Mouse (Mus musculus) layer of hippocampus, adult 8-10 months (tissue): Measurements from ENCODE around the gene 1190007I07Rik. TPM values are rescaled to one million over a fixed set of nuclear protein-coding genes. Genes with fewer than 3 reads are reported as not detected.

Experiments
- DNase-seq, 2 experiments: peaks; one replicate each; pipeline ENCODE4 v3.0.0; 2022; ENCODE audit warnings: low spot score in 2 of 2
- total RNA-seq, 4 experiments: library from RNA; stranded (reverse); gene quantifications; 2 replicates each; pipeline ENCODE4 v1.2.4; 2022

1190007I07Rik gene
- 10 to 100 TPM; 19.7 to 22.4 (median 19.7) TPM for total RNA-seq

DNA sequence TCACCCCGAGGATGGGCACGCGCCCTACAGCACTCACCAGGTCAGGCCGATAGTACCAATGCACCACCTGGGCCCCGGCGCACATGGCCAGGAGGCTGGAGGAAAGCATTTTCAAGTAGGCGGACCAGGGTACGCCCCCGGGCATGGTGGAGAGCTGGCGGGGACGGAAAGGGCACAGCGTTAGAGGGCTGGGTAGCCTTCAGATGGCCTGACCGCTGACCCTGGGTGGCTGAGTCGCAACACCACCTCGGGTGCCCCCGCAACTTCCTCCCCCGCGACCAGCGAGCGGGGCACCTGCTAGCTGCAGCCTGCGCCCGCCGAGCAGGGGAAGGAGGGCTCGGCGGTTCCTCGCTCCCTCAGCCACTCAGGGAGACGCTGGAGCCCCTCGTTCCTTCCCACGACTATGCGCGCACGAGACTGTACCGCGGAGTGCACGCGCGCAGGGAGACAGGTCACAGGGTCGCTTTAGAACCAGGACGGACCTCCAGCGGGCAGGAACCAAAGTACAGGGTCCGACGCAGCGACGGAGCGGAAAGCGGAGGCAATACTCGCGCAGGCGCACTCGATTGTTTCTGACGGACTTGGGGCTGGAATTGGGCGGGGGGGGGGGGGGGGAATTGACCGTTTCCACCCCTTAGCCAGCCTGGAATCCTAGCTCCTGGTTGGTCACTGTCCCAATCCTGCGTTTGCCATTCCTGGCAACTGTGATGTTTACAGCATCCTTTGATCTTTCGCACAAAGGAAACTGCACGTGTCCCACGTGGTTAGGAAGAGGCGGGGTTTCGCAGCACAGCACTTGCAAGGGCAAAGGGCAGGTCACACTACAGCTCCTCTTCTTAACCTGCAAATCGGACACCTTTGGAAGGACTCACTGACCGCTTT, at the start of gene 1190007I07Rik:
1190007I07Rik (minus strand) TSS at position 558 of the 882 bp plus-strand sequence.
- DNase-seq, result peak; percentile 75 to 87

DNA sequence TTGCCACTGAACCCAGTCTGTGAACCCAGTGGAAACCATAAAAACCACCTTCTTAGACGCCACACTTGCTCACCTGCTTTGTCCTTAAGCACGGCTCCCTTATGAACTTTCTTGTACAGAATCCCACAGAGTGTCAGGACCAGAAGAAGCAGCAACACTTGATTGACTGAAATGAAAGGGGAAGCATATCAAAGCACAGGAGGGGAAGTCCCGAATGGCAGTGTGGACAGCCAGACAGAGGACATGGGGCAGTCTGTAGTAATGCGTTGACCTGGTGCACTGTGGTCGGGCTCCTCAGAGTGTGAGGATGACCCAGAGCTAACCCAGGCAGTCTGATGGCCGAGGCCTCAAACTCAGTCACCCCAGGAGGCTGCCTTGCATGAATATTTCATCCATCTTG, 47.2 kb upstream of the 1190007I07Rik start:
- no peak for DNase-seq

DNA sequence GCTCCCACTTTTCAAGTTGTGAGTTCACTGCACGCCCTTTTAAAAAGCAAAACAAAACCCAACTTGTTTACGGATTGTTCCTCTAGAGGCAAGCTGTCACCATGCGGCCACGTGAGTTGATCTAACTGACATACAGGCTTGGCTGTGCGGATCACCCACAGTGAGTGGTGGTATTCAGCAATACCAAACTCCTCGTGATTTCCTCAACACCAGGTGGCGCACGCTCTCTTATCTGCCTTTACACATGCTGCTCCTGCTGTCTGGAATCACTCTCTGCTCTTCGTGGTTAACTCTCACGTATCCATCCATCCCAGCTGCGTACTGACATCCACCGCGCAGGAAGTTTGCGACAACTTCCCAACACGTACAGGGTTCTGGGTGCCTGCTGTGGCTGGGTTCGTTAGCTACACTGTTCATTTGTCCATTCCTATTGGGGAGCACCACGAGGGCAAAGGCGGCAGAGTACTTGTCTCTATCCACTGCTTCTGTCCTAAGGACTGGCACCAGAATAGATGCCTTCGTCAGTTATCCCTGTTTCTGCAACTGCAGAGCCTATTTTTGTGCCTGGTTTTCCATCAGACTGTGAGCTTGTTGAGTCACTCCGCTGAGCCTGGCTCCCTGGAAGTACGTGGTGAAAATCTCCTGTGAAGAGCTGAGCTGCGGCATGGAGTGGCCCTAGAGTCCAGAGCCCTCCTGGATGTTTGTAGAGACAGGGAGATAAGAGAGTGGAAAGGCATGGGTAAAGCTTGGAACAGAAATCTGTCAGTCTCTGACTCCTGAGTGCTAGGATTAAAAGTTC, 43.6 kb upstream of the 1190007I07Rik start:
- DNase-seq, result peak; percentile 85 to 92

DNA sequence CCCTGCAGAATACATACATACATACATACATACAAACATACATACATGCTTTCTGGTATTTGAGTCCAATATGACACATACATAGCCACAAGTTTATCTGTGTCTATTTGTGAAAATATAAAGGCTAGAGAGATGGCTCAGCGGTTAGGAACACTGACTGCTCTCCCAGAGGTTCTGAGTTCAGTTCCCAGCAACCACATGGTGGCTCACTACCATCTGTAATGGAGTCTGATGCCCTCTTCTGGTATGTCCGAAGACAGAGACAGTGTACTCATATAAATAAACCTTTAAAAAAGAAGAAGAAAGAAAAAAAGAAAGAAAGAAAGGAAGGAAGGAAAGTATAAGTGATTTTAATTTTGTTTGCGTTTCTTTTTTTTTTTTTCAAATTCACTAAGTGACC, 42.9 kb upstream of the 1190007I07Rik start:
- no peak for DNase-seq

DNA sequence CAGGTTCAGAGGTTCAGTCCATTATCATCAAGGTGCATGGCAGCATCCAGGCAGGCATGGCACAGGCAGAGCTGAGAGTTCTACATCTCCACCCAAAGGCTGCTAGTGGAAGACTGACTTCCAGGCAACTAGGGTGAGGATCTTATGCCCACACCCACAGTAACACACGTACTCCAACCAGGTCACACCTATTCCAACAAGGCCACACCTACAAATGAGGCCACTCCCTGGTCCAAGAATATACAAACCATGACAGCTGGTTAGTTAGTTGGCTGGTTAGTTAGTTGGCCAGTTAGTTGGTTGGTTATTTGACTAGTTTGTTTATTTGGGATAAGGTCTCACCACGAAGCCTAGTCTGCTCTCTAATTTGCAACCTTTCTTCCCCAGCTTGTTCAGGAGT, 40.3 kb upstream of the 1190007I07Rik start:
- no peak for DNase-seq

DNA sequence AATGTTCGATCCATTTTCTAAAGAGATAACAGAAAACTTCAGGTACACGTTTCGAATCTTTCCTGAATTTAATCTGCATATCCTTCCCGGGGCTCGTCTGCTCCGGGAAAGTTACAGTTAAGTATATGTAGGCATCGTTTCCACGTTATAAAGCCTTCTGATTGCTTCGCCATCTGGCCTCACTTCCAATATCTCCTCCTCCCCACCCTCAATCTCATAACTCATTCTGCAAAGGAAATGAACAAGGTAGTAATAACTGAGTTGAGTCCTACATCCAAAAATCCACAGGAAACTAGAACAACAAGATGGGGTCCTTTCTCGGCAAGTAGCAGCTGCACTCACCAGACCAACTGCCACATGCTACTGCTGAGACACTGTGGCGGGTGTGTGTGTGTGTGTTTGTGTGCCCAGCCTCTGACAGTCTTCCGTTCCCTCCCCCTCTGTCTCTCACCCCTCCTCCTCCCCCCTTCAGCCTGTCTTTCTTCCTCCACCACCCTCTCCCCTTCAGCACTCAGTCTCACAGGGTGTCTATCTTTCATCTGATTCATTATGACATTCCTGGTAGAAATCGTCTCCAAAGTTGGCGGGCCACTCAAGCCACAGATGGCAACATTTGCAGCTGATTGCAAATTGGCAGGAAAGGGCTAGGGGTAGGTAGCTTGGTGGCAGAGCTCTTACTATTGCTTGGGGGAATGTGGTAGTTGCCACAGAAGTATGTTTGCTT, 39.4 kb upstream of the 1190007I07Rik start:
- peak; percentile 75 to 80 for DNase-seq

DNA sequence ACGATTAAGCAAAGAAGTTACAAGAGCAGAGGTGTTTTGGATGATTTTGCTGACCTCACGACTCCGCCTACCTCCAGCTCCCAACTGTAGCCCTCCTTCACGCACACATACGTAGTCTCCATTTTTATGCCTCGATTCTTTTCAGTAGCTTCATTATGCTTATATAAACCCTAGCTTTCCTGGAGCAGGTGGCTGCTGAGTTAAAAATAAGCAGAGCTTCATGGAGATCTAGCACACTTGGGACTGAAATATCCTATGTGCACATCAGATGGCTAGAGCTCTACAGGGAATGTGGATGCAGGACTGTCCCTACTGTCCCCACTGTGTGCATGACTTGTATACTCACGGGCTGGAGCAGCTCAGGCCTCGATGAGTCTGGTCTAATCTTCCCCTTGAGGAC, 38.8 kb upstream of the 1190007I07Rik start:
- peak; percentile 41 to 52 for DNase-seq

DNA sequence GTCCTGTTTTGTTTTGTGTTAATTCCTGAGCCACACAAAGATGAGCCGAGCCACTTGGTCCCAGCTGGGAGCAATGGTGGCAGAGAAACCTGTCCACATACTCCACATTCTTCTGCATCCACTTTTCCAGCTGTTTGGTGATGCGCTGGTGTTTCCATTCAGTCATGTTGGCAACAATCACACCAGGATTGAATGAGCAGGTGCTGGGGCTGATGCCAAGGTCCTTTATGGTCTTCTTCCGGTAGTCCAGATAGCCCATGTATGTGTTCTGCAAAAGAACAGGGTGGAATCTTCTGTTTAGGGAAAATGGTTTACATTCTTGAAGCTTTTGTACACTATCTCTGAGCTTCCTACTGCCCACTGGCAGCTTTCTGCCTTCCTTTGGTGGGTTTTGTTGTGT, 31.6 kb upstream of the 1190007I07Rik start:
- no peak for DNase-seq

DNA sequence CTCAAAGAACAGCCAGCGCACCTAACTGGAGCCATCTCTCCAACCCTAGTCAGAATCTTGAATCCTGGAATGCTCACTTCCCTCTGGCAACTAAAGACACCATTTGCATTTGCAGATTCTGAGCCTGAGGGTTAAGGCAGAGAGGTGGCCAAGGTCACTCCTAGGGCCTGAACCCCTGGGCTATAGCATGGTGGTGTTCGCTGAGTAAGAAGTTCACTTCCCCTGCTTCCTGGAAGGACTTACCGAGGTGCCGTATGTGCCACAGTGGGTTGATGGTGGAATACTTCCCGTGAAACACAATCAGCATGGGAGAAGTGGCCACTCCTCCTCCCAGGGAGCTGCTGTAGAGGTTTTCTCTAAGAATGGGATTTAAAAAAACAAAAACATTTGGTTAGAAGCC, 29.6 kb upstream of the 1190007I07Rik start:
- no peak for DNase-seq

DNA sequence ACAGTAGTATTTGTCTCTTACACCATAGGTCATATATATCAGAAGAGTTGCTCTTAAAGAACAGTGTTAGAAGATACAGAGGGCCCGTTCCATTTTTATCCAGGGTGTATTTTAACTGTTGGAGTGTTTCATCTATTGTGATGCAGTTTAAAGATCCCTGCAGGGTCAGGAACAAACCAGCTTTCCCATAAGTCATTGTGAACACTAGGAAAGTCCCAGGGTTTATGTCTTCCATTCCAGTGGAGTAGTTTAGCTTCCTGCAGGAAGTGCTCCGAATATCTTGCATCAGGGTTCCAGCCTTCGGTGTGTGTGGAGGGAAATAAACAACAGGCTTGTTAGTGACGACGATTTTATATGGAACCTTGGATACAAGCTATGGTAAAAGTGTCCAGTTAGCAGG, 28.2 kb upstream of the 1190007I07Rik start:
- no peak for DNase-seq

DNA sequence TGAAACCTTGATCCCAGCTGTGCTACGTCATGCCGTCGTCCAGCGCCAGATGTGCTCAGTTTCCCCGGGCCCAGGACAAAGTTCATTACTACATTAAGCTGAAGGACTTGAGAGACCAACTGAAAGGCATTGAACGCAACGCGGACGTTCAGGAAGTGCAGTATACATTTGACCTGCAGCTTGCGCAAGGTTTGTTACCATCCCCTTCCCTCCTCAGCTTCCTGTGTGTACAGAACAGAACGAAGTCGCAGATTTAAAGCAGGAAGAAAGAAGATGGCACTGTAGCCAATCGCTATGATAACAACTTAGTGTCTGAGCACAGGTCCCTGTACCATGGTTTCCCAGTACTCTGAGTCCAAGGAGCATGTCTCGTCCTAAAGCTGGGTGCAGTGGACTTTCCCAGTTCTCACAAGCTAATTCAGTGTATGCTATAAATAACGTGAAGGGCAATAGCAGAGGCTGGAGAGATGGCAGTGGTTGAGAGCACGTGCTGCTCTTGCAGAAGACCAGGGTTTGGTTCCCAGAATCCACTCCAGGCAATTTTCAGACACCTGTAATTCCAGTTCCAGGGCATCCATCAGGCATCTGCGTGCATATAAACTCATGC, 24.3 kb upstream of the 1190007I07Rik start:
- DNase-seq, result no peak

DNA sequence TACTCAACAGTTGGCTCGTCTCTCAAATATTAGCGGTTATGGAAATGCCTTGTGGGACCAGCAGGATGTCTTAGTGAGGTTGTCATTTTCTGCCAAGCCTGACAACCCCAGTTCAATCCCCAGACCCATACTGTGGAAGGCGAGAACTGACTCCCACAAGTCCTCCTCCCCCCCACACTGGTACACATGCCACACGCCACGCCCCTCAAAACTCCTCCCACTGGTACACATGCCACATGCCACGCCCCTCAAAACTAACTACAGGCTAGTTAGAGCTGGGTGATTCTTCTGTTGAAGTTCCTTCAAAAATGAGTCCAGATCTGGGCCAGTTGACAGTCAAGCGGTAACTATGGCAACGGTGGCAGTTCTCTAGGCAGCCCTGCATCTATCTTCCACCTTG, 23.1 kb upstream of the 1190007I07Rik start:
- DNase-seq, result no peak

DNA sequence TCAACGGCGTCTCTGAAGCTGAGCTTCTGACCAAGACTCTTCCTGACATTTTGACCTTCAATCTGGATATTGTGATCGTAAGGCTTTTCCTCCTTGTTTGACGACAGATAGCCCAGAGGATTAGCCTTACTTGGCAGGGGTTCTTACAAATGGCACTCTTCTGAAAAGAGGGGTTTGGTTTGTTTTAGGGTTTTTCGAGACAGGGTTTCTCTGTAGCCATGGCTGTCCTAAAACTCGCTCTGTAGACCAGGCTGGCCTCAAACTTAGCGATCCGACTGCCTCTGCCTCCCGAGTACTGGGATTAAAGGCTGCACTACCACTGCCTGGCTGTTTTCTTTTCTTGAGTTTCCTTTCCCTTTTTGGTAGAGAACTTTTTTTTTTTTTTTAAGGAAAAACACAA, 18.5 kb upstream of the 1190007I07Rik start:
- DNase-seq, result no peak

DNA sequence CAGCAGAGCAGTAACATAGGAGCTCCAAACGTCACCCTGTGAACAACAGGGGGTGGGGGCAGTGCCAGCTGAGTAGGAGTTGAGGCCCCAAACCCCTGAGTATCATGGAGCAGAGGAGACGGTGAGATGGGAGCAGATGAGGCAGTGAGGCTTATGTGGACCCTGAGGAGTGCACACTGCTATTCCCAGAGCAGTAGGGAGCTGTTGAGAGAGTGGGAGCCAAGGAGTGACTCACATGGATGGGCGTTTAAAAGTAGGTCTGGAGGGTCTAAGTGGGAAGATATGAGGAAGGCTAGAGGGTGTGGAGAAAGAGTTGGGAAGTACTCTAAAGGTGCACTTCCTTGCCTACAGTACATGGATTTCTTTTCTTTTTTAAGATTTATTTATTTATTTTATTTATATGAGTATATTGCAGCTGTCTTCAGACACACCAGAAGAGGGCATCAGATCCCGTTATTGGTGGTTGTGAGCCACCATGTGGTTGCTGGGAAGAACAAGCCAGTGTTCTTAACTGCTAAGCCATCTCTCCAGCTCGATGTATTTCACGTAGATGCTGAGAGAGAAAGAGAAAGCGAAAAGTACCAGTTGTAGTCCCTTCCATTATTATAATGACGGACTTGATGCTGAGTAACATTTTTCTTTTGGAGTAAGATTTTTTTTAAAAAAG, 16.1 kb upstream of the 1190007I07Rik start:
- no peak for DNase-seq

DNA sequence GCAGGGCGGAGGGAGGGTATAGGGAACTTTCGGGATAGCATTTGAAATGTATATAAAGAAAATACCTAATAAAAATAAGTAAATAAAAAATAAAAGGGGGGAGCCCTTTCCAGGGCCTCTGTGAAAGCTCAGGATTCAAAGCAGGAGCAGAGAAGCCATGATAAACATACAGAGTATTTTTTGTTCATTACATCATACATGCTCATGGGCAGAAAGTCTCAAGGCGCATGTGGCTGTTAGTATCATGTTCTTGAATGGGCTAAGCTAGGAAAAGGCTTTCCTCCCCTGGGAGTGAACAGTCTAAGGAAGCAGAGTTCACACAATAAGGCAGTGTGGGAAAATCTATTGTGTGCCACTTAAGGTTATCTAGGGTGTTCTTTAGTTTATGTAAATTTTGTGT, 13.3 kb upstream of the 1190007I07Rik start:
- DNase-seq, result no peak

DNA sequence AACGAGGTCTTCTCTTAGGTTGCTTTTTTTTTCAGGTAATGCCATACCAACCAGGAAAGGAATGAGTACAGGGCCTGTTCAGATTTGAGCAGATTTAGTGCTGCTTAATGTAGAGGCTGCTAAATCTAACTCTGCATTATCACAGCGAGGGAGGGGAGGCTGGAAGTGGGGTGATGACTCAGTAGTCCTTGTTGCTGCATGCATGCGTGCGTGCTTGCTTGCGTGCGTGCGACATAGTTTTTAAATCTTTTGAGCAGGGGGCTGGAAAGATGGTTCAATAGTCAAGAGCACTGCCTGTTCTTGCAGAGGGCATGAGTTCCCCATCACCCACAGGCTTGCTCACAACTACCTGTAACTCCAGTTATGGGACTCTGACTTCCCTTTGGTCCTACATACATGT, 11.3 kb upstream of the 1190007I07Rik start:
- no peak for DNase-seq

DNA sequence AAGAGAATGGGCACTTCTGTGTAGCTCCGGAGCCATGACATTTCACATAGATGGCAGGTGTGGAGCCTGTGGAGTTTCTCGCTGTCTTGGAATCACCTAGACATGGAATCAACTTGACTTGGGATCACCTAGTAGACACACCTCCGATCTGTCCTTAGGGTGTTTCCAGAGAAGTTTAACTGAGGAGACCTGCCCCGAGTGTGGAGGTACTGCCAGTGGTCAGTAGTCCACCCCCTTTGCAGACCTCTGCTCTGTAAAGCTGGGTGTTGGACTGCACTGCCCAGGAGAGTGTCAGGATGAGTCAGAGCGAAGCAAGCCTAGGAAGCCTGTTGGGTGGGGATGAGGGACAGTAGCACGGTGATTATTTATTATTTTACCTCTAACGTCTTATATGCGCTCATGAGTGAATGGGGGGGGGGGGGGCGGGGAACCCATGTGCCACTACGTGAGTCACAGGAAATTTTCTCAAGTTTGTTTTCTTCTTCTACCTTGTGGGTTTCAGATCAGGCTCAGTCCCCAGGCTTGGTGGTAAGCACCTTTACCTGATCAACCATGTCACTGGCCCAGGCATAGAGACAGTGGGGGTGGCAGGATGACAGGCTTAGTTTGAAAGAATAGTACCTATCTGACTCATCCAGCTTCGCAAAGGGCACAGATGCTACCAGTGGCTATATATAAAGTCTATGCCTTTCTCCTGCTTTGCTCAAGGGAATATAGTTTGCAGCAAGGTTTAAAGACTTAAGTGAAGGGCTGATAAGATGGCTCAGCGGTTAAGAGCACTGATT, 9.7 kb upstream of the 1190007I07Rik start:
- no peak for DNase-seq

DNA sequence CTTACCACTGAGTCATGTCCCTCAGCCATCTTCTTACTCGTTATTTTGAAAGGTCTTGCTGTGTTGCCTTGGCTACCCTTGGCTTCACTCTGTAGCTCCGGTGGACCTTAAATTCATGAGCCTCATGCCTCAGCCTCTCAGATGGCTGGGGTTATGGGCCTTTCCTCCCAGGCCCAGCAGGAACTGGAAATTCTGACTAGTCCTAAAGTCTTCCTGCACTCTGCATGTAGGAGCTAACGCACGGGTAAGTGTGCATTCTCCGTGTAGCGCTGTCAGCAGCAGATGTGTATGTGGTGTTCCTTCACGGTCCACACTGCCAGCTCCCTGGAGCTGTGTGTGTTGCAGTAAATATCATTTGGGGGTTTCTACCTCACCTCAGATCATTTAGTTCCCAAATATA, 8.1 kb upstream of the 1190007I07Rik start:
- no peak for DNase-seq

DNA sequence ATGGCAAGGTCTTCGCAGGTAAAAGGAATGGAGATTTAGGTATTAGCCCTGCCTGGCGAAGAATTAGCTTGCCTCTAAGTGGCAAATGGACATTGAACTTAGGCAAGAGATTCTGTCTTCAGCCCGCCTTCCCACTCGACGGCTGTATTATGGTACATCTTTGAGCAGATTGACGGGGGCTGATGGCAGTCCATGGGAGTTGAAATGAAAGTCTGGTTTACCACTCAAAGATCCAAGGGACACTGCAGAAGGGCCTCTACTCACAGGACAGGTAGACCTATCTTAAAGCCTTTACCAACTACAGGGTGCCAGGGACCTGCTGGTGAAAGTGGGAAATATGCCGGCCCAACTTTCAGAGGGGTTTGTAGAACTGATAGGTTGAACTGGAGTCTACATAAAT, 7.5 kb upstream of the 1190007I07Rik start:
- DNase-seq, result no peak
